Mouse (Mus musculus) lung, embryonic 14.5 days (tissue): ENCODE data around the gene Dennd4c. TPM values are rescaled to one million over a fixed set of nuclear protein-coding genes. Genes with fewer than 3 reads are reported as not detected.
A peak's percentile ranks its signal among the peaks of the same experiment; 100 is the strongest.

Experiments used
- ATAC-seq: fragments of 200-750 bp; cut with Nextera tagmentation; 2 replicates; pipeline ENCODE4 v1.8.0; 2017; ENCODE audit warnings: mild to moderate bottlenecking, moderate TSS enrichment, moderate library complexity; ENCODE audit not compliant: insufficient read depth
- DNase-seq: peaks from one replicate; pipeline ENCODE4 v3.0.0-alpha.2; 2015
- H3K27ac ChIP-seq: fragments of 300-500 bp; sonication (generic); 2 replicates; pipeline ENCODE4 v1.5.1; 2014; ENCODE audit warnings: low read depth, mild to moderate bottlenecking, moderate library complexity
- H3K27me3 ChIP-seq: fragments of 300-500 bp; sonication (generic); 2 replicates; pipeline ENCODE4 v1.6.1; 2014; ENCODE audit warnings: low read length, control low read depth; ENCODE audit not compliant: insufficient read depth
- H3K36me3 ChIP-seq: fragments of 300-500 bp; sonication (generic); 2 replicates; pipeline ENCODE4 v1.6.1; 2014; ENCODE audit warnings: control low read depth; ENCODE audit not compliant: insufficient read depth
- H3K4me1 ChIP-seq: fragments of 300-500 bp; sonication (generic); 2 replicates; pipeline ENCODE4 v1.6.1; 2014; ENCODE audit warnings: antibody characterized with exemption, control low read depth; ENCODE audit not compliant: insufficient read depth
- H3K4me2 ChIP-seq: fragments of 300-500 bp; sonication (generic); 2 replicates; pipeline ENCODE4 v1.6.1; 2014; ENCODE audit warnings: mild to moderate bottlenecking
- H3K4me3 ChIP-seq: fragments of 300-500 bp; sonication (generic); 2 replicates; pipeline ENCODE4 v1.5.1; 2014; ENCODE audit warnings: low read depth, low read length
- H3K9ac ChIP-seq: fragments of 300-500 bp; sonication (generic); 2 replicates; pipeline ENCODE4 v1.6.1; 2014
- H3K9me3 ChIP-seq: fragments of 300-500 bp; sonication (generic); 2 replicates; pipeline ENCODE4 v1.6.1; 2016; ENCODE audit warnings: low read depth, low read length, control low read depth
- CTCF ChIP-seq: IDR thresholded peaks from 2 replicates; pipeline ENCODE4 v1.5.1; 2016; ENCODE audit warnings: antibody characterized with exemption, low read depth
- WGBS: fragments of 180-500 bp; shearing (Covaris S2); extraction: QIAGEN DNeasy Blood & Tissue Kit; methylation state at CpG from one replicate; pipeline ENCODE4 v1.1.7; 2014; 5-methylcytosine and 5-hydroxymethylcytosine counted together
- polyA plus RNA-seq: library from polyadenylated mRNA; unstranded; fragments of >200 nt; fragmentation: Nextera tagmentation; extraction: Ambion mirVana; gene quantifications from 2 replicates; pipeline ENCODE4 v1.2.1, GENCODE M21; 2014

Gene Dennd4c
- polyA plus RNA-seq = 11.3 and 13.6 TPM in 2 replicates

DNA sequence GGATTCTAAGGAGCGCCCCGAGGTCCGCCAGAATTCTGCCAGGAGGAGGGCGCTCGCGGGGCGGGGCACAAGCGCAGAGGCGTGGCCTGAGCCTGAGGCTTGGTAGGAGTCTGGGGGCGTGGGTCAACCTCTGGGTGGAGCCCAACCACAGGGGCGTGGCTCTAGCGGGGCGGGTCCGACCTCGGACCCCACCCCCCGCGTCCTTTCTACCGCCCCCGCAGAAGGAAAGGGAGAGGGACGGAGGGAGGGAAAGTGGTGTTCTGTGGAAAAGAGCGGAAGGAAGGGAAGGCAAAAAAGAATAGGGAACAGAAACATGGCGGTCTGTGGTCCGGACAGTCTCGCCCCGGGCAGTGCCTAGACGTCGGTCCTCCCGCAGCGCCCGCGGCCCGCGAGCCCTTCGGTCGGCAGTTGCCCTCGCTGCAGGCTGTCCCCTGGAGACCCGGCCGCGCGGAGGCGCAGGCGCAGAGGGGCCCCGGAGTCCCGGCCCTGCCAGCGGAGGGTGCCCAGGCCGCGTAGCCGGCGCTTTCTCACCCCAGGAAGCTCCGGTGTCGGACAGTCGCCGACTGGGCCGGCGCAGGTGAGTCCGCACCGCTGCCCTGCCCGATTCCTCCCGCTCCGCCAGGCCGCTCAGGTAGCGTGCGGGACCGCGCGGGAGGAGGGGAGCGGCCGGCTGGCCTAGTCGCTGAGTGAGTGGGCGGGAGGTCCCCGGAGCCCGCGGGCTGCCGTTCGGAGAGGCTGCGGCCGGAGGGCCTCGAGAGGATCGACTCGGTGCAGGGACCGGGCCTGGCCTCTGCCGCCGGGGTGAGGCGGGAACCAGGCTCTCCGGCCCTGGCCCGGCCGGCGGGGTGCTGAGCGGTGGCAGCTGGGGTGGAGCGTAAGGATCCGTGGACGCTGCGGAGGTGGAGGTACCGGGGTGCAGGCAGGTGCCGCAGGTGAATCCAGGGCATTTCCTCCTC lies at the start of gene Dennd4c:
Gene Dennd4c, plus strand, starts transcription at position 220 of the 956 bp plus-strand sequence.
- no peaks in the 10 kb centered on the region for H3K27me3 ChIP-seq
- DNase-seq (peak; percentile 97), ATAC-seq (peak; percentile 96)
- WGBS = under 1% methylated on average over 93 of the region's 95 CpGs
- H3K9me3 ChIP-seq = no peaks in the 10 kb centered on the region
- TF ChIP-seq CTCF = peak; percentile 44
- H3K4me1 ChIP-seq = peaks cover 2% of the 10 kb centered on the region; the same call in 1 of the 2 replicates
- peak within 1 kb of the TSS; percentile 94 for H3K4me3 ChIP-seq
- no peaks in the 10 kb centered on the region for H3K36me3 ChIP-seq
- H3K27ac ChIP-seq = peak within 1 kb of the TSS; percentile 88
- peak within 1 kb of the TSS; percentile 97 for H3K9ac ChIP-seq
- H3K4me2 ChIP-seq = peak within 1 kb of the TSS; percentile 69

GRCm38 (mm10) chr4:86699161-86699865 lies 49.0 kb upstream of the Dennd4c start:
- Histone ChIP-seq H3K4me1 (no peaks in the 10 kb centered on the region), H3K9me3 (no peaks in the 10 kb centered on the region), H3K27ac (no peak overlapping the region), H3K4me3 (no peak overlapping the region), H3K4me2 (no peak overlapping the region), H3K27me3 (no peaks in the 10 kb centered on the region), H3K36me3 (no peaks in the 10 kb centered on the region), H3K9ac (no peak overlapping the region)
- WGBS = 66% methylated on average over 5 of the region's 5 CpGs
- DNase-seq (no peak), ATAC-seq (no peak)
- TF ChIP-seq CTCF = no peak

GRCm38 (mm10) chr4:86708801-86709200 lies 39.6 kb upstream of the Dennd4c start:
- Histone ChIP-seq H3K36me3 (no peaks in the 10 kb centered on the region), H3K27ac (no peak overlapping the region), H3K9me3 (no peaks in the 10 kb centered on the region), H3K4me2 (no peak overlapping the region), H3K4me1 (no peaks in the 10 kb centered on the region), H3K27me3 (no peaks in the 10 kb centered on the region), H3K4me3 (no peak overlapping the region), H3K9ac (no peak overlapping the region)
- TF ChIP-seq CTCF = no peak; the same call in 1 of the 2 replicates
- ATAC-seq (no peak), DNase-seq (no peak)
- 45% methylated on average over 1 of the region's 1 CpGs for WGBS

GRCm38 (mm10) chr4:86710034-86710650 lies 38.2 kb upstream of the Dennd4c start:
- Histone ChIP-seq H3K9ac (no peak overlapping the region), H3K27ac (no peak overlapping the region), H3K36me3 (no peaks in the 10 kb centered on the region), H3K27me3 (no peaks in the 10 kb centered on the region), H3K9me3 (no peaks in the 10 kb centered on the region), H3K4me3 (no peak overlapping the region), H3K4me1 (no peaks in the 10 kb centered on the region), H3K4me2 (no peak overlapping the region)
- TF ChIP-seq CTCF = no peak
- 59% methylated on average over 6 of the region's 6 CpGs for WGBS
- no peak for DNase-seq
- no peak for ATAC-seq

DNA sequence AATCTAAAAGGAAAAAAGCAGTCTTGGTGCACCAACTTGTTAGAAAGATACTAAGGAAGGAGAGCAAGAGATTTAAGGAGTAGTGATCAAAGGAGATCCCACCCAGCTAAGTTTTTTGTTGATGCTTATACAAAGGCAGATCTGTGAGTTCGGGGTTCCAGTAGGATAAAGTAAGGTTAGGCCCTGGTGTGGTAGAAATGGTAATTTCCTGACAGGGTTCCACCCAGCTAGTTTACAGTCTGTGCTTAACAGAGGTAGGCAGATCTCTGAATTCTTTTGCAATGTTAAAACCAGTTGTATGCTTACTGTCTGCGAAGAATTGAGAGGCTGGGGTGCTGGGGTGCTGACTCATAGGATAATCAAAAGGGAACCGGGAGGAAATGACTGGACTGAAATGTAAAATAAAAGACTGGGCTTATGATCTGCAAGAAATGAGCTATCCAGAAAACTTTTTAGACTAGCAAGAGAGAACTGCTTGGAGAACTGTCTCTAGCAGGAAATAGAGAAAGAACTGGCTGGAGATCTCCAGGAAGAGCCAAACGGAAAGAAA lies 37.6 kb upstream of the Dennd4c start:
- Histone ChIP-seq H3K27ac (no peak overlapping the region), H3K4me3 (no peak overlapping the region), H3K36me3 (no peaks in the 10 kb centered on the region), H3K4me2 (no peak overlapping the region), H3K9ac (no peak overlapping the region), H3K4me1 (no peaks in the 10 kb centered on the region), H3K9me3 (no peaks in the 10 kb centered on the region), H3K27me3 (no peaks in the 10 kb centered on the region)
- 64% methylated on average over 4 of the region's 4 CpGs for WGBS
- TF ChIP-seq CTCF = no peak
- DNase-seq = no peak
- ATAC-seq = no peak

DNA sequence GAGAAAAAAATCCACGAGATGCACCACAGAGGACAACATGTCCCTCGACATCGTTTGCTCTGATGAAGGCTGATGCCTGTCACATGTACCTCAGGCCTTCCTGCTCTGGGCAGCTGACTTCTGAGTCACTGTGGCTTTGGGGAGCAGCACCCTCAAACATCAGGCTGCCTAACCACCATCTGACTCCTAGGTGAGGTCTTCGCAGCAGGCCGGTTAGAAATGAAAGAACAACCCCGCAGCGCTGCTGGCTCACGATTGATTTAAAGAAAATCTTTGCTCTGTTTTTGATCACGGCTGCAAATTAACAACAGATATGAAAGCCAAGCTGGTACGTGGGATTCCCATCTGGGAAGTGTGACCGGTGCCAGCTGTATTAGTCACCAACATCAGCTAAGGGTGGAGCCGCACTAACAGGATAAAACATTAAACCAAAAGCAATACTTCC lies 35.6 kb upstream of the Dennd4c start:
- no peak for ATAC-seq
- 74% methylated on average over 12 of the region's 12 CpGs for WGBS
- H3K4me2 ChIP-seq = no peak overlapping the region
- H3K27ac ChIP-seq = no peak overlapping the region
- H3K36me3 ChIP-seq = no peaks in the 10 kb centered on the region
- no peak overlapping the region for H3K4me3 ChIP-seq
- no peaks in the 10 kb centered on the region for H3K27me3 ChIP-seq
- H3K9me3 ChIP-seq = no peaks in the 10 kb centered on the region
- no peak for DNase-seq
- 0 out of 2 replicates have a peak, but pooled peaks cover 4% of the 10 kb centered on the region for H3K4me1 ChIP-seq
- H3K9ac ChIP-seq = no peak overlapping the region; the same call in 1 of the 2 replicates
- no peak for TF ChIP-seq CTCF
